Mouse (Mus musculus) heart, adult 2 months (tissue): ENCODE data around the gene Topbp1.

Experiments used
- CTCF ChIP-seq: fragments of 200-600 bp; IDR thresholded peaks from 2 replicates; pipeline ENCODE4 v1.8.1; 2022; ENCODE audit warnings: antibody characterized with exemption, mild to moderate bottlenecking, moderate library complexity
- EP300 ChIP-seq: fragments of 200-500 bp; IDR thresholded peaks from 2 replicates; pipeline ENCODE4 v1.6.1; 2011; ENCODE audit warnings: low read depth, low read length, control low read depth; ENCODE audit not compliant: insufficient read depth
- POLR2A ChIP-seq: fragments of 200-500 bp; IDR thresholded peaks from 2 replicates; pipeline ENCODE4 v1.6.1; 2011; ENCODE audit warnings: mild to moderate bottlenecking, low read depth, low read length, control low read depth; ENCODE audit not compliant: insufficient read depth

GRCm38 (mm10) chr9:103294507-103294906, 10.5 kb upstream of the Topbp1 start:
- TF ChIP-seq EP300 (no peak), POLR2A (no peak), CTCF (no peak)
